Mouse (Mus musculus) embryo, embryonic 9.5 days (tissue): ENCODE measurements around the gene Selenom.

Experiments used
- DNase-seq: peaks from one replicate; pipeline ENCODE4 v3.0.0-alpha.2; 2017; ENCODE audit errors: extremely low spot score

Selenom gene

GRCm38 (mm10) chr11:3514529-3515054 is at the start of gene Selenom:
Selenom (plus strand) TSS chr11:3514684.
- peak; percentile 88 for DNase-seq

- DNase-seq: no peak
Observed at GRCm38 (mm10) chr11:3471448-3471850, 43.0 kb upstream of the Selenom start.

- peak; percentile 76 for DNase-seq
Observed at GRCm38 (mm10) chr11:3472484-3472883, 42.0 kb upstream of the Selenom start.

- DNase-seq: no peak
Observed at GRCm38 (mm10) chr11:3474480-3475115, 39.9 kb upstream of the Selenom start.

GRCm38 (mm10) chr11:3475489-3475888 is 39.0 kb upstream of the Selenom start:
- DNase-seq: no peak

- DNase-seq: no peak
Observed at GRCm38 (mm10) chr11:3483980-3484642, 30.4 kb upstream of the Selenom start.

- no peak for DNase-seq
Observed at GRCm38 (mm10) chr11:3486349-3486748, 28.1 kb upstream of the Selenom start.

GRCm38 (mm10) chr11:3487952-3488570 is 26.4 kb upstream of the Selenom start, which contains the start of gene Pla2g3:
Pla2g3 (plus strand) TSS chr11:3488284.
- DNase-seq: peak; percentile 41

GRCm38 (mm10) chr11:3489036-3489435 is 25.4 kb upstream of the Selenom start:
- no peak for DNase-seq

GRCm38 (mm10) chr11:3492748-3493147 is 21.7 kb upstream of the Selenom start:
- DNase-seq: no peak

GRCm38 (mm10) chr11:3494857-3495256 is 19.6 kb upstream of the Selenom start:
- no peak for DNase-seq

- no peak for DNase-seq
Observed at GRCm38 (mm10) chr11:3495496-3495895, 19.0 kb upstream of the Selenom start.

- no peak for DNase-seq
Observed at GRCm38 (mm10) chr11:3496756-3497155, 17.7 kb upstream of the Selenom start.

- DNase-seq: no peak
Observed at GRCm38 (mm10) chr11:3497296-3497695, 17.2 kb upstream of the Selenom start.

- DNase-seq: no peak
Observed at GRCm38 (mm10) chr11:3502057-3502456, 12.4 kb upstream of the Selenom start.

GRCm38 (mm10) chr11:3502459-3503072 is 11.9 kb upstream of the Selenom start:
- no peak for DNase-seq

GRCm38 (mm10) chr11:3503755-3504693 is 10.5 kb upstream of the Selenom start:
- no peak for DNase-seq

GRCm38 (mm10) chr11:3508226-3508625 is 6.3 kb upstream of the Selenom start:
- no peak for DNase-seq

GRCm38 (mm10) chr11:3509181-3510085 is 5.1 kb upstream of the Selenom start:
- no peak for DNase-seq

- no peak for DNase-seq
Observed at GRCm38 (mm10) chr11:3510321-3510720, 4.2 kb upstream of the Selenom start.
